In the genomic region with DNA sequence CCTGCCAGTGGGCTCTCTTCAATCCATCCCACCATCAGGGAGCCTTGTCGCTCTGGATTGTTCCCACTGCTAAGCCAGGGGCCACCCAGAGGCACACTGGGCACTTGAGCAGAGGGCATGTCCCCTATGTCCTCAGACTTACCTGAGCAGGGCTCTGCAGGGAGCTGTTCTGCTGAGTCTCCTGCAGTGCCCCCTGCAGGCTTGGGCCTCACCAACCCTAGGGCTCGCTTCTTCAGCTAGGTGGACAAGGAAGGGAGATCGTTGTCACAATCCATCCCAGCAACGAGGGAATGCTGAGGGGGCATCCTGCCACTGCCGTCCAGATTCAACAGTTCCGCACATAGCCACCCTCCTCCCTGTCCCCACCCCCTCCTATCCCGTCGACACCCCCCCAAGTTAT, we compare ENCODE assay signal across 9 mouse cellular contexts. TPM values are rescaled to one million over a fixed set of nuclear protein-coding genes. Genes with fewer than 3 reads are reported as not detected.
DNase-seq lines count a peak whose midpoint lies in the region; ATAC-seq lines count a peak whose summit lies in the region.
"Had no signal": no experiment of that assay in that cellular context is flagged by ENCODE, and none has a peak within 500 bp of the region (broad histone marks: within the 10 kb centered on the region; RNA-seq: fewer than 3 reads in every experiment).

No protein-coding gene starts in this region.

- no peak for DNase-seq in kidney, adult 18-20 months
- DNase-seq in thymus, postnatal 14 days, result peak; percentile 44
- DNase-seq in thymus, postnatal 10 days (ENCODE audit: low spot score in 2 of 2), result no peak
- DNase-seq in adrenal gland, adult 18-20 months (ENCODE audit: low spot score in 2 of 2), result no peak
- no peak for DNase-seq in urinary bladder, postnatal 25 days (ENCODE audit: low spot score)
- DNase-seq: retina, postnatal 1 day had no signal

- no peak overlapping the region for H3K9ac ChIP-seq in kidney, embryonic 14.5 days (ENCODE audit: low read depth, low read length)
- H3K9ac ChIP-seq in intestine, embryonic 15.5 days, result no peak overlapping the region
- H3K9ac ChIP-seq: embryonic facial prominence, embryonic 12.5 days had no signal

- ATAC-seq in kidney, embryonic 14.5 days (ENCODE audit: low FRiP score, low TSS enrichment), result 0 out of 2 replicates have a peak, but pooled peaks have one; percentile 17
- 0 out of 2 replicates have a peak, but pooled peaks have one; percentile 23 for ATAC-seq in intestine, embryonic 15.5 days

- no peaks in the 10 kb centered on the region for H3K4me1 ChIP-seq in kidney, embryonic 14.5 days (ENCODE audit: control insufficient read depth, insufficient read depth, low read length)
- peaks cover 9% of the 10 kb centered on the region; the same call in 1 of the 2 replicates for H3K4me1 ChIP-seq in intestine, embryonic 15.5 days (replicated peaks)

- H3K4me3 ChIP-seq in kidney, embryonic 14.5 days (ENCODE audit: low read length), result no peak overlapping the region
- H3K4me3 ChIP-seq in intestine, embryonic 15.5 days (replicated peaks), result no peak overlapping the region
- H3K4me3 ChIP-seq: embryonic facial prominence, embryonic 12.5 days had no signal

- peaks cover 13% of the 10 kb centered on the region for H3K36me3 ChIP-seq in kidney, embryonic 14.5 days (ENCODE audit: control insufficient read depth, insufficient read depth, low read length)
- 0 out of 2 replicates have a peak, but pooled peaks cover 13% of the 10 kb centered on the region for H3K36me3 ChIP-seq in intestine, embryonic 15.5 days
- H3K36me3 ChIP-seq: embryonic facial prominence, embryonic 12.5 days had no signal

- no peak overlapping the region for H3K4me2 ChIP-seq in kidney, embryonic 14.5 days (replicated peaks; ENCODE audit: low read depth, low read length)
- H3K4me2 ChIP-seq in intestine, embryonic 15.5 days (replicated peaks), result no peak overlapping the region
- H3K4me2 ChIP-seq: embryonic facial prominence, embryonic 12.5 days had no signal

- no peak overlapping the region; the same call in 1 of the 2 replicates for H3K27ac ChIP-seq in kidney, embryonic 14.5 days (ENCODE audit: low read depth, low read length)
- H3K27ac ChIP-seq in intestine, embryonic 15.5 days, result no peak overlapping the region
- H3K27ac ChIP-seq: embryonic facial prominence, embryonic 12.5 days had no signal

- H3K27me3 ChIP-seq in kidney, embryonic 14.5 days (ENCODE audit: control insufficient read depth, insufficient read depth, low read length), result no peaks in the 10 kb centered on the region
- H3K27me3 ChIP-seq in intestine, embryonic 15.5 days (replicated peaks), result no peaks in the 10 kb centered on the region
- H3K27me3 ChIP-seq: embryonic facial prominence, embryonic 12.5 days had no signal

- 86% methylated on average over 8 of the region's 8 CpGs for WGBS in kidney, embryonic 14.5 days
- 72% methylated on average over 8 of the region's 8 CpGs for WGBS in intestine, embryonic 15.5 days

- H3K9me3 ChIP-seq in kidney, embryonic 14.5 days (ENCODE audit: control insufficient read depth, low read length), result no peaks in the 10 kb centered on the region
- no peaks in the 10 kb centered on the region for H3K9me3 ChIP-seq in intestine, embryonic 15.5 days
- H3K9me3 ChIP-seq: embryonic facial prominence, embryonic 12.5 days had no signal

RNA-seq across cellular contexts. Expression of a gene that starts 6.0 kb away (rescaled TPM):
- 12.4 and 15.4 TPM in 2 replicates for polyA plus RNA-seq in kidney, embryonic 14.5 days (2014; fragmentation: Nextera tagmentation; extraction: Ambion mirVana)
- polyA plus RNA-seq in intestine, embryonic 15.5 days (2015; fragmentation: Nextera tagmentation; extraction: Ambion mirVana), result 19.7 and 20.4 TPM in 2 replicates
- total RNA-seq in adrenal gland, adult 18-20 months (2021), result 10 to 100 TPM; 11.8 to 21.4 TPM

RNA-seq across cellular contexts. Expression of a gene that starts 23.6 kb away (rescaled TPM):
- polyA plus RNA-seq in kidney, embryonic 14.5 days (2014; fragmentation: Nextera tagmentation; extraction: Ambion mirVana), result 6.1 and 10.2 TPM in 2 replicates
- 6.9 and 7.3 TPM in 2 replicates for polyA plus RNA-seq in intestine, embryonic 15.5 days (2015; fragmentation: Nextera tagmentation; extraction: Ambion mirVana)
- total RNA-seq in adrenal gland, adult 18-20 months (2021), result 1 to 10 TPM; 5.6 to 8.1 TPM
